Mouse (Mus musculus) left cerebral cortex, postnatal 36 days (tissue): ENCODE results near the gene Stam2. TPM values are rescaled to one million over a fixed set of nuclear protein-coding genes. Genes with fewer than 3 reads are reported as not detected.

Experiments used
- DNase-seq, 2 experiments: peaks; one replicate each; pipeline ENCODE4 v3.0.0; 2021 to 2022; ENCODE audit warnings: low spot score in 2 of 2, mixed read lengths in 1 of 2
- intact Hi-C: fragments of 180-260 bp; cut with DNase I; formaldehyde crosslinking; loops from one replicate; pipeline ENCODE4 v1.15.1; 2025
- total RNA-seq, 2 experiments: library from RNA; stranded (reverse); gene quantifications; 2 replicates each; pipeline ENCODE4 v1.2.3; 2021

Stam2 gene
- total RNA-seq, 2 experiments from 2014 or later = 24.7 to 25.4 TPM

- peak in 1 of 2 experiments; percentile 45 for DNase-seq
- intact Hi-C loops = loop anchor here (5.0 kb wide), 1 partner anchor 38 kb away; no protein-coding TSS in a partner anchor
Measured at GRCm38 (mm10) chr2:52674886-52675277, 67.2 kb downstream of the Stam2 start.

- intact Hi-C loops = no loop called here
- no peak for DNase-seq
Measured at GRCm38 (mm10) chr2:52673172-52673571, 68.9 kb downstream of the Stam2 start.

- intact Hi-C loops = no loop called here
- DNase-seq = peak; percentile 61 to 81
Measured at GRCm38 (mm10) chr2:52670733-52671132, 71.3 kb downstream of the Stam2 start.

- no peak for DNase-seq
- intact Hi-C loops = no loop called here
Measured at GRCm38 (mm10) chr2:52668480-52668879, 73.6 kb downstream of the Stam2 start.

- intact Hi-C loops = no loop called here
Measured at GRCm38 (mm10) chr2:52656722-52657121, 85.4 kb downstream of the Stam2 start.

GRCm38 (mm10) chr2:52654541-52654940, 87.5 kb downstream of the Stam2 start:
- DNase-seq = no peak
- intact Hi-C loops = no loop called here

More at GRCm38 (mm10) chr2:52656722-52657121, 85.4 kb downstream of the Stam2 start:
- no peak for DNase-seq

- intact Hi-C loops = no loop called here
Measured at GRCm38 (mm10) chr2:52651547-52651946, 90.5 kb downstream of the Stam2 start.

GRCm38 (mm10) chr2:52647255-52647998, 94.7 kb downstream of the Stam2 start:
- no peak for DNase-seq
- intact Hi-C loops = no loop called here

More at GRCm38 (mm10) chr2:52651547-52651946, 90.5 kb downstream of the Stam2 start:
- DNase-seq = no peak

GRCm38 (mm10) chr2:52643657-52644056, 98.4 kb downstream of the Stam2 start:
- peak; percentile 60 to 66 for DNase-seq
- intact Hi-C loops = no loop called here

Other genes starting within 250 kb of the Stam2 start
- 100 to 1,000 TPM; 166 to 195 TPM for gene Cacnb4, start 65.5 kb downstream of the Stam2 start, total RNA-seq
- gene Fmnl2, start 115.6 kb upstream of the Stam2 start, total RNA-seq = 10 to 100 TPM; 39.4 to 43.9 TPM